Mouse (Mus musculus): ENCODE measurements around the gene Gpx2. TPM values are rescaled to one million over a fixed set of nuclear protein-coding genes. Genes with fewer than 3 reads are reported as not detected.

Gpx2 gene
- polyA plus RNA-seq (2017; shearing (Covaris generic)): not detected

DNA sequence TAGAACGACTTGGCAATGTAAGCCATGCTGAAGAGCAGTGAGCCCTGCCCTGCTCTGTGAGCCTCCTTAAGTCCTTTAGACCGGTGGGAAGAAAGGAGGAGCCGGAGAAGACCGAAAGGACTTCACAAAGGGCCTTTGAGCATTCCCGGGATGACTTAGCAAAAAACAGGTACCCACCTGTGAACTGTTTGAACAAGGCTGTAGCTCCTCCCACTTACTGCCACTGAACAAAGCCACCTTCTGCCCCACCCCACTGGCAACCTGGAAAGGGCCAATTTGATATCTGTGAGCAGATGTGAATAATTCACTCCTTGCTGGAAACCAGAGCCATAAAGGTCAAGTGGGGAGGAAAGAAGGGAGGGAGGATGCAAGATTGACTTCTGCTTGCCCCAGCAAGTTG lies at the start of gene Gpx2:
Gene Gpx2 (minus strand): TSS at position 205 of the 400 bp plus-strand sequence.
- ATAC-seq: no peak

DNA sequence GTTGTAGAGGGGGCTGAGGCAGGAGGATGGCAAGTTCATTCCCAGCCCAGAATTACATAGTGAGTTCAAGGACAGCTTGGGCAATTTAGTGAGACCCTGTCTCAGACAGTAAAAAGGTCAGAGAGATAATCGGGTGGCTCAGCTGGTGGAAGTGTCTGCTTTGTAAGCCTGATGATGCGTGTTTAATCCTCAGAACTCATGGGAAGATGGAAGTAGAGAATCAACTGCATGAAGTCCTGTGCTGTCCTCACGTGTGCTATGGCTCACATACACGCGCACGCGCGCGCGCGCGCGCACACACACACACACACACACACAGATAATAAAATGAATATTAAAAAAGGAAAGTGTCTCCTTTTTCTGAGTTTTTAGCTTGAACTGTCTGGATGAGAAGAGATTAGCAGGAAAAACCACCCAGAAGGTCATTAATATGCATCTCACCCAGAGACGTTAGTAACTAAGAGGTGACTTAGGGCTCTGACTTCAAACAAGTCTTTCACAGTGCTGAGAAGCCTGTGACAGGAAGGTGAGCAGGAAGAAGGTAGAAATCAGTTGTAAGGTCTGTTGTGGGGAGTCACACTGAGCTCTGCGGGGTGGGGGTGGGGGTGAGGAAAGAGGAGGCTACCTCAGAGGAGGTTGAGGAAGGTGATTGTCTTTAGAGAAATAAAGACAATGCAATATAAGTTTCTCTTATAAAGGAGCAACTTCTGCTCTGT lies 49.1 kb upstream of the Gpx2 start:
- ATAC-seq: peak; percentile 83

DNA sequence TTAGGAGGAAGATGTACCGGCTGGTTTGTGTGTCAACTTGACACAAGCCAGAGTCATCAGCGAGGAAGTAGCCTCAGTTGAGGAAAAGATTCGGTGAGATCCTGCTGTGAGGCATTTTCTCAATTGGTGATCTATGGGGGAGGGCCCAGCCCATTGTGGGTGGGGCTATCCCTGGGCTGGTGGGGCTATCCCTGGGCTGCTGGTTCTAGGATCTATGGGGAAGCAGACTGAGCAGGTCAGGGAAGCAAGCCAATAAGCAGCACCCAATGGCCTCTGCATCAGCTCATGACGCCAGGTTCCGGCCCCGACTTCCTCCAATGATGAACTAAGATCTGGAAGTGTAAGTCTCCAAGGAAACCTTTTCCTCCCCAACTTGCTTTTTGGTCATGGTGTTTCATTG lies 44.7 kb upstream of the Gpx2 start:
- no peak for ATAC-seq

DNA sequence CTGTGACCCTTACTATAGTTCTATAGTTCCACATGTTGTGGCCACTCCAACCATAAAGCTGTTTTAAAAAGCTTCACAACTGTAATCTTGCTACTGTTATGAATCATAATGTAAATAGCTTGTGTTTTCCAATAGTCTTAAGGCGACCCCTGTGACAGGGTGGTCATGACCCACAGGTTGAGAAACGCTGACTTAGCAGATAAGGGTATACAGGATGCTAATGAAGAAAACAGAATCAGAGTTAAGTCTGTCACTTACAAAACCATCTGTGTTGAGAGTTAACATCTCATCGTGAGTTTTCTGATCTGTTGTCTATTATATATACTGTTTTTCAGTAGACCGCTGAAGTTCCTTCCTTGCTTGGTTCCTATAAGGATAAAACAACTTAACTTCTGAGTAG lies 43.9 kb upstream of the Gpx2 start:
- ATAC-seq: no peak

DNA sequence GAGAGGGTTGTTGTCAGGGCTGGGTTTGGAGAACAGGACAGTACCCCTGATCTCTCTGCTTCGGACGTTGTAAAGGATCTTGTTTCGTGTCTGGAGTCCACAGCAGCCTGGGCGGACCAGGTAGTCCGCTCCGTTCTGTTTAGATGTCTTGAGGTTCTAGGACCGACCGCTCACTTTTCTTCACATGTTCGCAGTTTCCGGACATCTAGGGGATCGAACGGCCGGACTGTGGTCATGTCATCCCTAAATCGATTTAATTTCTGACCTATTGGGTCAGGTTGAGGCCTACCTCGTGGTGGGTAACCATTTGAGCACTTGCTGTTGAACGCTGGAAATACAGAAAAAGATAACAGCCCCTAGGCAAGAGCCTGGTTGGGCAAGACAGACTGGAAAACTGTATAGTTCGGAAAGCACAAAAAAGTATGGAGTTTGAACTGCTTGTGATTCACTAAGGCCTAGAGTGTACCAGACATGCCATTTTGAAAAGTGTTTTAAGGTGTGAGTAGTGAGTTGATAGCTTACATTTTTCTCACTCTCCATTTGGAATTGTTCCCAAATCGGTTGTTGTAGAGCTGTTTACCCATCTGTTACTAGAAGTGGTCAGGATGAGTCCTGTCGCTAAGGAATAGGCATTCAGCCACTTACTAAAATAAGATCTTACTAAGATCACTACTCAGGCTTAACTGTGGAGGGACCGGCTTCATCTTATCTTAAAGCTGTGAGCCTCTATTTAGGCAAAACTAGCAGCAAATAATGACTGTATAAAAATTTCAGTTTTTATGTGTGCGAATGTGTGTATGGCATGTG lies 42.7 kb upstream of the Gpx2 start:
- no peak for ATAC-seq

DNA sequence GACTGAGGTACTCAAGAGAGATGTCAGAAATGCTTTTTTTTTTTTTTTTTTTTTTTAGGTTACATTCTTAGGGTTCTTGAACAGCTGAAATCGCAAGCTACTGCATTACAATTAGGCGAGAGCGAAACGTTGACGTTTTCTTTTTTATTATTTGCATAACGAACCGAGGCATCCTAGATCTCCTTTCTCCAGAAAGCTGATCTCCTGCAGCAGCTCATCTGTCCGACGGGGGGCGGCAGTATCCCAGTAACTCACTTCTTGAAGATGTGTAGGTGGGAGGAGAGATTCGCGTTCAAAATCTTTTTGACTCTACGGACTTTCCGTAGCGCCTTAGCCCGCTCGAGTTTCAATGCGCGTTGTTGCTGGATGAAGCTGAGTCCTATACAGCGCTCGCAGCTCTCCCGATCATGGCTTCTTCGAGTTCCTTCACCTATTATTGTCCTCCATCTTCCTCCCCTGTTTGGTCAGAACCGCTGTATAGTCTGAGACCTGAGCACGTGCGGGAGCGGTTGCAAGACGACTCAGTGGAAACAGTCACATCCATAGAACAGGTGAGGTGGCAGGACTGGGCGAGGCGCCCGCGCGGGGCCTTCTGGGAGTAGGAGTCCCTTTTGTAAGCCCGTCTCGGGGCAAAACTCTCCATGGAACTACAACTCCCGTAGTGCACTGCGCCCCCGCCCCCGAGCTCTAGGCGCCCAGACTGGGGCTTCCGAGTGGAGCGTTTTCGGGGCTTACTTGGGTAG lies 41.9 kb upstream of the Gpx2 start:
- peak; percentile 95 for ATAC-seq

DNA sequence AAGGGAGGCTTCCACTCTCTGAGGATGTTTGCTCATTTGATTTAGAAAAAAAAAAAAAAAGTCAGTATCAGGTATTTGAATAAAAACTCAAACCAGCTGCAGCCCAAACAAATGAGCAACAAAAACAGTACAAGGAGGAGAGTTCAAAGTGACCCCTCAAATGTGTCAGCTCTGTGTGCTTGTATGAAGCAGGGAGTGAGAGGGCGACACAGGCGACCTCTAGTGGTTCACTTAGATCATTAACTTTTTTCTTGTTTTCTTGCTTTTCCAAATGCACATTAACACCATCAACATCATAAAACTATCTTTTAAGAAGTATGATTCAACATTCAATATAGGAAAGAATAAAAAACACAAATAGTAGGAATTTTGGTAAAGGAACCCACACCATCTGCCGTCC lies 37.4 kb upstream of the Gpx2 start:
- ATAC-seq: no peak

DNA sequence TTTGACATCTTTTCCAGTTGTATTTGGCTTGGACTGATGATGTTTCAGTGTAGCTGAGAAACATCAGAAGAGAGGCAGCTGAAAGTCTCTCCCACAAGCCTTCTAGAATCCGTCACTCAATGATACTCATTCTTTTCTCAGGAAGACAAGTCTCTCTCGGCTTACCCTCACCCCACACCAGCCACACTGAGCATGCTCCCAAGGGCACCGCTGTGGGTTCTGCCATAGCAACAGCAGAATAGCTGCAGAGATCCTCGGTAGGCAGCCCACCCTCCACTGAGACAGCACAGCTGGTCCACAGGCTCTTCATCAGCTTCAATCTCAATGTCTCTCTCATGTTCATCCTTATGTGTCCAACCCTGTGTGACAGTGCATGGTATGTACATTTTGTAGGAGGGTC lies 29.9 kb upstream of the Gpx2 start:
- no peak for ATAC-seq

DNA sequence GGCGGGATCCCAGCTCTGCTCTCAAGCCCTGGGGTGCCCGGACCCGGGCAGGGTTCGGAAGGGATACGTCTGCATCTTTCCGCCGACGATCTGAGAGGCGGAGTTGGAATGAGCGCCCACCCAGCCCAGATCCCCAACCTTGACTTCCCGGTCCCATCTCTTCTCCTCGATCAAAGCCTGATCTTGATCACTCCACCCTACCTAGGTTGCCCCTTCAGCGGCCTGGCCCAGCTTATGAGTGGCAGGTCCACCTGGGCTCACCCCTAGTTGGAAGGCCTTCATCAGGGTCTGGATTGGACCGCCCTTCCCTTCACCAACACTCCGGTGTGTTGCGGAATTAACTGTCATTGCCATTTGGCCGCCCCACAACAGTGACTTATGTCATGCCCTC lies 27.3 kb upstream of the Gpx2 start, which contains the start of gene Rab15:
Gene Rab15 (minus strand): TSS at position 258 of the 391 bp plus-strand sequence.
- no peak for ATAC-seq

DNA sequence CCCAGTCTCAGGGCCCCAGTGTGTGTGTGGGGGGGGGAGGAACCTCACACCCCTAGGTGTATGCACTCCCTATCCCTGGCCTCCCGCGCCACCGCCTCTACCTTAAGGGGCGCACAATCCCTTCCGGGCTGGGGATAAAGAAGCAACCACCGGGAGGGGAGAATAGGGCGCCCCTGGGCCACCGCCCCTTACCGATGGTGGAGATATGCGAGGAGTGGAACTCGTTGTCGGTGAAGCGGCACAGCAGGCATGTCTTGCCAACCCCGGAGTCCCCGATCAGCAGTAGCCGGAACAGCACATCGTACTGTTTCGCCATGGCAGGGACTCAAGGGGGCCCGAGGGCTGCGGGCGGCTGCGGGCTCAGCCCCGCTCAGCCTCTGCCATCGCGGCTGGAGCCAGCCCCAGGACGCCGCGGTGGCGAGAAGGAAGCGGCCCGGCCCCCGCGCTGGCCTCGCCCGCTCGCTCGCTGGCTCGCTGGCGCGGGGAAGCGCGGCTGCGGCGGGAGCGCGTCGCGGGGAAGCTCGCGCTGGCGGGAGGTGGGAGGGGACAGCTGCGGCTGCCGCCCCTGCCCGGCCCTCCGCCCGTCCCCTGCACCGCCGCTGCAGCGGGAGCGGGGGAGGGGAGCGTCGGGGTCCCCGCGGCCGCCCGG lies 26.8 kb upstream of the Gpx2 start:
- peak; percentile 17 for ATAC-seq

DNA sequence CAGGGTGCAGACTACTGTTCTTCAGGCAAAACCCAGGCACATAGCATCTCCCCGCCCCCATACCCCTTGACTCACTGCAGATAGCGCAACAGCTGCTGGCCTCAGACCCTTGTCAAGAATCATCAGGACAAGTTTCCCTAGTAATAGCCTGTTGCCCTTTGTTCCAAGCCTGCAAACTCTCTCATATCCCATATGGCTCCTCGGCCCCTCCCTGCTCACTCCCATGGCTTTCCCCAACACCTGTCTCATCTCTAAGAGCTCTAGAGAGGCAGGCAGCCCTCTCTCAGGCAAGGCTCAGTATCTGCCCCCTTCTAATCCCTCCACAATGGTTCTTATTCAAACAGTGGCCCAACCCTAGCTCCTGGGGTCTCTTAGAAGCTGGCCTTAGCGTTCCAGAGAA lies 25.3 kb upstream of the Gpx2 start:
- no peak for ATAC-seq

DNA sequence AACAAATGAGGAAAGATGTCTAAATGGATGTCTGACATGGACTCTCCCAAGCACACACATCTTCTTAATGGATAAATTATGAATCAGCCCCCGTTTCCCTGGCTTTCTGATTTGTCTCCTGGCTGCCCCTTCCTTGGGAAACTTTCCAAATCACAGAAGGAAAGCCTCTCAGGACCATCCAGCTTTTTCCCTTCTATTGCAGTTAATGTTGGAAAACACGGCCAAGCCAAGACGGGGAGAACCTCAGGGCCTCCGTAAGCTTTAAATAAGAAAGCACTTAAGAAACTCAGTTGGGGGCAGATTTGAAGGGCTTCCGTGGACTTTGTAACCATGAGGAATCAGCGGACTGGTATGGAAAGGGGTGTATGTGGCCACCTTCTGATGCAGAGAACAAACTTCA lies 24.5 kb upstream of the Gpx2 start:
- ATAC-seq: no peak

DNA sequence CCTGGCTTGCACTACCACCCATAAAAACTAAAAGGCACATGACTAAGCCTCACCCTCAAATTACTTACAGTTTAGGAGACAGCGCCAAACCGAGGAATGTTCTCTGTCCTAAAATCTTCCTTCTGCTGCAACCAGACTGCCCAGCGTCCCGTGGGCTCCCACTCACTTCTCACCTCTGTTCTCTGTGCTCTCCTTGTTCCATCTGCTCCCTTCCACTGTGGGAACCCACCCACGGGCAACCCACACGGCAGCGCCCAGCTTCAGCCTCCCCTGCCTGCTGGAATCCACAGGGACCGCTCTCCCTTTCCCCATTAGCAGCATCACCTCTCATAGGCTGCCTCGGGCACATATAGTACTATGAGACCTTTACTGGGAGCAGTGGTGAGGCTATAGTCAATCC lies 23.6 kb upstream of the Gpx2 start:
- ATAC-seq: no peak

DNA sequence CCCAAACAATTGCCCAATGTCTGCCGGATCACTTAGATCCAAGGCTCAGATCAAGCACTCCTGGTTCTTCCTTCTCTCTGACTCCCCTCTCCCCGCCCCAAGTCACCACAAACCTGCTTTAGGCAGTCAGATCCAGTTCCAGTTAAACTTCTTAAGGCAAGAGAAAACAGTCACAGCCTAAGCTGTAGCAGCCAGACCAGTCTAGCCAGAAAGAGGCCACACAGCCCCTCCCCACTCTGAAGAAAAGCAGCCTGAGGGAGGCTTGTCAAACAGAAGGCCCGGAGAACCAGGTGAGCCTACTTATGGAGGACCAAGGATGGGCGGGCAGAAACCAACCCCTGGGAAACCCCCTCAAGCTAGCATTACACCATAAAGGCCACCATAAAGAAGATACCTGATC lies 22.8 kb upstream of the Gpx2 start:
- ATAC-seq: no peak

DNA sequence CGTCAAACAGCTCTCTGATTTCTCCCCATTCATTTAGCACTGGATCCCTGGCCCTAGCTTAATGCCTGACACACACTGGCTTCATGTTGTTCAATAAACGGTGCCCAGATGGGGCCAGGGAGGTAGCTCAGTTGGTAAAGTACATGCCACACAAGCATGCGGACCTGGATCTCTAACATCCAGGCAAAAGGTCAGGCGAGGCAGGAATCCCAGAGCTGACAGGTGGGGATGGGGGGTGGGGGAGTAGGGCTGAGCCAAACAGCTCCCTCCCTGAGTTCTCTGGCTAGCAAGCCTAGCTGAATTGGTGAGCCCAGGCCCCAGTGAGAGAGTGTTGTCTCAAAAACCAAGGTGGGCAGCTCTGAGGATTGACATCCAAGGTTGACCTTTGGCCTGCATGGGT lies 21.8 kb upstream of the Gpx2 start:
- ATAC-seq: no peak

DNA sequence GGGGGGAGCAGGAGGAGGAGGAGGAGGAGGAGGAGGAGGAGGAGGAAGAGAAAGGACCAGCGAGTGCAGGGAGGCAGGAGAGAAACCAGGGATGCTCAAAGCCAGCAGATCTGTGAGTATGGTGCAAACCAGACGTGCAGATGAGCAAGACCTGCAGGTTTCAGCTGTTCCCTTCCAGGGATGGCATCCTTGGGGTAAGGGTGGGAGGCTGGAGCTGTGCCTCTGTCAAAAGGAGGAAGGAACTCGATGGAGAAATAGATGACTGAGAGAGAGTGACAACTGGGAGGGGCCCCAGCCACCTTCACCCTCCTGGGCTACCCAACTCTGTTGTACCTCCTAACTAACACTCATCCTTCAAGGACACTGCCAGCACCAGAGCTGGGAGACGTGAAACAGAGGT lies 21.4 kb upstream of the Gpx2 start:
- ATAC-seq: no peak

DNA sequence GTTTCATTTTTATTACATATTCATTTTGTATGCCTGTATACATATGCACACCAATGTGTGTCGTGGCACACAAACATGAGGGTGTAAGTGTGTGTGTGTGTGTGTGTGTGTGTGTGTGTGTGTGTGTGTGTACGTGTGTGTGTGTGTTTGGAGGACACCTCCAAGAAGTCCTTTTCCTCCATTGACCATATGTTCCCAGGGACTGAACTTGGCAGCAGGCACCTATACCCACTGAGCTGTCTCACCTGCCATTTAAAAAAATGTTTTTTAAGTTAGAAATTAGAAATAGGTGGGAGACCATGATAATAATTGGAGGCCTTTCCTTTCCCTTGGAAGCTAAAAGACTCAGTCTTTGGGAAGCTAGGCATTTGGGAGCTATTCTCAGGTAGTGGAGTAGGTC lies 18.8 kb upstream of the Gpx2 start:
- ATAC-seq: no peak

DNA sequence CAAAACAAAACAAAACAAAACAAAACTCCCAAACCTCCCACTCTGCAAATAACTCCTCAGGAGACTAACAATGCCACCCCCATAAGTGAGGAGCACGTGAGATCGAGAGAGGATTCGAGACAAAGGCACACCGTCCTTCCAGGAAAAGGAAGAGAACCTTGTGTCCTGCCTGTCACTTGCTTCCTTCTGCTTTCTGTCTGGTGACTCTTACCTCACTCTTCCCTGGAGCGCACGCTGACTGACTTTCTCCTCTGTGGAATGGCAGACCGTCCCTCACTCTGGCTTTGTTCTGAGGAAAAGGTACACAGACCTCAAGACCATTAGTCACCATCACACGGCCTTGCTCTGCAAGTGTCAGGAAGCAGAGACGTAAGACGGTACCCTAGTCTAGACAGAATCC lies 18.2 kb upstream of the Gpx2 start:
- ATAC-seq: no peak

DNA sequence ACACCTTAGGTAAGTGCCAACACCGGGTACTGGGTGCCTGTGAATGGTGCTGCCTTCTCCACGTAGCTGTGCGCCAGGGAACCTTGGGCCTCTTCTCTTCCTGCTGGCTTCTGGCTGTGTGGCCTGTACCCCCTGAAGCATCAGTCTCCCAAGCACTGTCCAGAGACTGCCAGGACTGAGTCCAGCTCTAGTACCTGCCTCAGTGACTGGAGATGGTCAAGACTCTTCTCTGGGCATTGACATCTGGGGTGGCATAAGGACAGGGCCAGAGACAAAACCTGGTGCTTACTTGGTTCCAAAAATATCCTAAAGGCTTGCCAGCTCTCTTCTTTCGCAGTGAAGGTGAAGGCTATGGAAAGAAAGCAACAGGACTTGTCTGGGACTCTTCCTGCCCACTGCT lies 15.7 kb upstream of the Gpx2 start:
- ATAC-seq: no peak

DNA sequence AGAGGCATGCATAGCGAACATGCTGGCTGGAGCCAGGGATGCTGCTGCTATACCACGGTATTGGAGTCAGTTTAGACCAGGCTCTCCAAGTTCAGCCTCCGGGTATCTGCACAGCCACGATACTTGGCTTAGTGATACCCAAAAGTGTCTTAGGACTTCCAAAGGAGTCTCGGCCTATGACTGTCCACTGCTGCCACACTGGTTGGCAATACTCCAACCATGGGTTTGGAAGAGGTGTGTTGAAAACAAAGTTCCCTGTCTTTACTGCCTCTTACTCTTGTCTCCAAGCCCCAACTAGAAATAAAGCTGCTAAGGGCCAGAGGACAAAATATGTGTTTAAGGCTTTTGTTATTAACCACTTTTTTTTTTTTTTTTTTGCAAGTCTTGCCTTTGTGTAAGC lies 15.1 kb upstream of the Gpx2 start:
- no peak for ATAC-seq

DNA sequence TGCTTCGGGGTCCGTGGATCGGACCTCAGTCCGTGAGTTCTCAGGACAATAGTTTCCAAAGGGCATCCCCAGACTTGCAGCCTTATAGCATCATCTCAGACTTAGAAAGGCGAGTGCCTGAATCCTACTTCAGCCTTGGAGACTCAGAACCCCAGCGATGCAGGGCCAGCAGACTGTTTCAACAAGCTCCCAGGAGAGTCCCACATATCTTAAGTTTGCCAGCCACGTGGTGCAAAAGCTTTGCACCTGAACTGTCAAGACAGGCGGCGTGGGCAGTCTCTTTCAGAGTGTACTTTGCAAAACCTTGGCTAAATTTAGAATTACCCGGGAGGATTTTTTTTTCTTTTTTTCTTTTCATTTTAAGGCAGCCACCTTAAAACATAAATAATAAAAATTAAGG lies 12.4 kb upstream of the Gpx2 start:
- ATAC-seq: no peak

DNA sequence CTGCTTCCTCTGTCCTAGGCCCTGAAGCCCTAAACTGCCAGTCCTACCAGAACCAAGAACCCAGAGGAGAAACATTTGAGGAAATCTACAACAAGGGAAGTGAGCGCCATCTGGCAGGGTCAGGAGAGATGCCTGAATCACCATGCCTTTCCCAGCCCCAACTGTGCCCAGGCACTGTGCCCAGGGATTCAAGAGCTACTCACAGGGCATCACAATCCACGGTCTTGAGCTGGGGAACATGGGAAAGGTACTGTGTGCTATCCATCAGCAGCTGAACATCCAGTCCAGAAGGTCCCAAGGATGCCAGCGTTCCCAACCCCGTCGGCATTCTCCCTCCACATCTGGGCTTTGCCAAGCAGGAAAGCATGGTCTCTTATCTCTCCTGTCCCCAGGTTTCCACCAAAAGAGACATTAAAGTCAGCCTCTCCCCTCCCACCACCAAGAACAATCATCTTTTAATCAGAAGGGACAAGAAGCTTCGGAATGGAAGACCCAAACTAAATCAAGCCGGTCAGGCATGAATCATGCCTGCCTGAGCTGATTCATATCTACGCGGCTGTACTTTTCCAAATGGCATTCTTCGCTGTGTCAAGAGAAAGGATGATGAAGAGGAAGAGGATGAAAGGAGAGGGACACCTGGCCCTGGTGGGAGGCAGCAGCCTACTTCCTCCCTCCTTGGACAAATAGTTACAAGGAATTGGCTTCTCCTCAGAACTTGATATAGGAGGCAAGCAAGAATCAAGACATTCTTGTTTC lies 9.9 kb upstream of the Gpx2 start:
- no peak for ATAC-seq
